In the genomic region with DNA sequence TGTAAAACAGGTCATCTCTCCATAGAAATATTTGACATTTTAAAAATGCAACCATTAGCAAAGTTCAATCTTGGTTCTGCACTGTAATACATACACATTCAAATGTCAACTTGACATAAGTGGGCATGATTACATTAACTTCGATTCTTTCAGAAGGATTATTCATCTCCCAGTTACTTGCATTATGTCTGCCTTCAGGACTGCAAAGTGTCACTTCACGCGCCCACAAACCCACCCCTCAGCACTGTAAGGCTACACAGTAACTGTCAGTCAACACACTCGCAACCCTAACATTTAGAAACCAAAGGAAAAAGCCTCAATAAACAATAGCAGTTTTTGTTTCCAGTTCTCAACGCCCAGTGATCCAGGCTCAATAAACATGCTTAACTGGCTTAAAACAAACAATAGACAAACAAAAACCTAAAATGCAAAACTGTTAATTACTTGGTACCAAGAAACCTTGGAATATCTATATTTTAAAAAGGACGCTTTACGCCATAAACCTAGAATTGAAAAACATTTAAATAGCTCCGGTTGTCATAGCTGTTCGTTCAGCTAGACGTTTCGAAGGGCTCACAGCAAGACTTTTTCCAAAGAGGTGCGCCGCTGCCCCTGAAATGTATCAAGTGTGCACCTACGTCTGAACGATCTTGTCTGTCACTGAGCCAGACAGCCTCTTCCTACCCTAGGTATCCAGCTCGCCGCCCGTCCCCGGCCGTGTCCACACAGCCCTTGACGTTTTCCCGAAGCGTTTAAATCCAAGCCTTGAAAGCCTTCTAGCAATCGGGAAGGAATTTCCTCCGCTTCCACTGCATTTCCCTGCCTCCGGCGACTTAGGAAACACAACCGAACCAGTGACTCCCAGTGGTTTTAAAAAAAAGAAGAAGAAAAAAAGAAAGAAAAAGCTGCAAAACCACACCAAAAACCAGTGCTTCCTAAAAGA, we compare ENCODE assay signal across 8 mouse cellular contexts. TPM values are rescaled to one million over a fixed set of nuclear protein-coding genes. Genes with fewer than 3 reads are reported as not detected.
DNase-seq lines count a peak whose midpoint lies in the region; ATAC-seq lines count a peak whose summit lies in the region.

No protein-coding gene starts in this region.

- ATAC-seq in embryonic facial prominence, embryonic 15.5 days (ENCODE audit: insufficient number of reproducible peaks, low FRiP score, low TSS enrichment, low read depth): no peak
- no peak for ATAC-seq in midbrain, embryonic 11.5 days (ENCODE audit: low FRiP score)
- no peak for ATAC-seq in stomach, embryonic 16.5 days (ENCODE audit: insufficient read depth, low FRiP score)

- no peaks in the 10 kb centered on the region for H3K9me3 ChIP-seq in embryonic facial prominence, embryonic 15.5 days (replicated peaks)
- no peaks in the 10 kb centered on the region for H3K9me3 ChIP-seq in limb, embryonic 10.5 days (replicated peaks)
- no peaks in the 10 kb centered on the region for H3K9me3 ChIP-seq in midbrain, embryonic 11.5 days (ENCODE audit: control insufficient read depth, low read length)
- no peaks in the 10 kb centered on the region for H3K9me3 ChIP-seq in stomach, embryonic 16.5 days (replicated peaks; ENCODE audit: control insufficient read depth, low read length)

- no peaks in the 10 kb centered on the region; the same call in 1 of the 2 replicates for H3K27me3 ChIP-seq in embryonic facial prominence, embryonic 15.5 days
- H3K27me3 ChIP-seq in limb, embryonic 10.5 days (ENCODE audit: low read depth, poor library complexity, severe bottlenecking): peaks cover 20% of the 10 kb centered on the region
- peaks cover 3% of the 10 kb centered on the region; the same call in 1 of the 2 replicates for H3K27me3 ChIP-seq in midbrain, embryonic 11.5 days (ENCODE audit: control insufficient read depth, insufficient read depth, low read length)
- no peaks in the 10 kb centered on the region for H3K27me3 ChIP-seq in stomach, embryonic 16.5 days (ENCODE audit: control insufficient read depth, insufficient read depth, low read length)

- H3K4me3 ChIP-seq in embryonic facial prominence, embryonic 15.5 days (replicated peaks): peak overlapping the region; percentile 74
- H3K4me3 ChIP-seq in limb, embryonic 10.5 days: peak overlapping the region; percentile 75
- peak overlapping the region; percentile 70 for H3K4me3 ChIP-seq in midbrain, embryonic 11.5 days (ENCODE audit: low read depth, low read length)
- H3K4me3 ChIP-seq in stomach, embryonic 16.5 days (replicated peaks; ENCODE audit: low read length): peak overlapping the region; percentile 81

- no peaks in the 10 kb centered on the region for H3K36me3 ChIP-seq in embryonic facial prominence, embryonic 15.5 days
- H3K36me3 ChIP-seq in limb, embryonic 10.5 days: no peaks in the 10 kb centered on the region
- H3K36me3 ChIP-seq in midbrain, embryonic 11.5 days (ENCODE audit: control insufficient read depth, insufficient read depth, low read length): no peaks in the 10 kb centered on the region
- H3K36me3 ChIP-seq in stomach, embryonic 16.5 days (ENCODE audit: control insufficient read depth, insufficient read depth, low read length): no peaks in the 10 kb centered on the region

- under 1% methylated on average over 28 of the region's 28 CpGs for WGBS in embryonic facial prominence, embryonic 15.5 days
- WGBS in limb, embryonic 10.5 days: 1% methylated on average over 28 of the region's 28 CpGs
- under 1% methylated on average over 28 of the region's 28 CpGs for WGBS in midbrain, embryonic 11.5 days
- WGBS in stomach, embryonic 16.5 days: under 1% methylated on average over 28 of the region's 28 CpGs

- H3K4me1 ChIP-seq in embryonic facial prominence, embryonic 15.5 days: peaks cover 56% of the 10 kb centered on the region
- peaks cover 52% of the 10 kb centered on the region for H3K4me1 ChIP-seq in limb, embryonic 10.5 days
- peaks cover 26% of the 10 kb centered on the region for H3K4me1 ChIP-seq in midbrain, embryonic 11.5 days (ENCODE audit: control insufficient read depth, insufficient read depth, low read length)
- H3K4me1 ChIP-seq in stomach, embryonic 16.5 days (ENCODE audit: control insufficient read depth, insufficient read depth, low read length): peaks cover 42% of the 10 kb centered on the region

- H3K4me2 ChIP-seq in embryonic facial prominence, embryonic 15.5 days (replicated peaks): peak overlapping the region; percentile 73
- peak overlapping the region; percentile 74 for H3K4me2 ChIP-seq in midbrain, embryonic 11.5 days
- peak overlapping the region; percentile 90 for H3K4me2 ChIP-seq in stomach, embryonic 16.5 days (ENCODE audit: low read depth, low read length)

- peak; percentile 94 for DNase-seq in heart, adult 11 months
- no peak for DNase-seq in heart, adult 8-10 months (ENCODE audit: low spot score)
- peak; percentile 67 for DNase-seq in adrenal gland, postnatal 10 days
- DNase-seq in heart, postnatal 4 days: peak; percentile 56
- DNase-seq in limb, embryonic 10.5 days (ENCODE audit: low spot score): peak; percentile 54
- DNase-seq in midbrain, embryonic 11.5 days (ENCODE audit: low spot score, missing footprints): peak; percentile 94

- H3K27ac ChIP-seq in embryonic facial prominence, embryonic 15.5 days (replicated peaks): peak overlapping the region; percentile 97
- H3K27ac ChIP-seq in limb, embryonic 10.5 days: peak overlapping the region; percentile 95
- no peak overlapping the region for H3K27ac ChIP-seq in midbrain, embryonic 11.5 days (ENCODE audit: low read depth, low read length)
- H3K27ac ChIP-seq in stomach, embryonic 16.5 days (ENCODE audit: low read length): peak overlapping the region; percentile 95

- H3K9ac ChIP-seq in embryonic facial prominence, embryonic 15.5 days: peak overlapping the region; percentile 76
- peak overlapping the region; percentile 81 for H3K9ac ChIP-seq in midbrain, embryonic 11.5 days (ENCODE audit: low read length)
- H3K9ac ChIP-seq in stomach, embryonic 16.5 days (ENCODE audit: low read length): peak overlapping the region; percentile 89

RNA-seq across cellular contexts. Expression of gene Ubl3, which starts 1.5 kb away (rescaled TPM):
- total RNA-seq in heart, adult 8-10 months (2022): 10 to 100 TPM; 86.1 to 99.8 (median 92.6) TPM
- 100 to 1,000 TPM; 109 to 119 TPM for total RNA-seq in adrenal gland, postnatal 10 days (2021)
- polyA plus RNA-seq in embryonic facial prominence, embryonic 15.5 days (2015; fragmentation: Nextera tagmentation; extraction: Ambion mirVana): 73.5 and 74.7 TPM in 2 replicates
- total RNA-seq in heart, postnatal 4 days (2021): 10 to 100 TPM; 71.4 to 82.6 TPM
- polyA plus RNA-seq in limb, embryonic 10.5 days (2016; fragmentation: Nextera tagmentation; extraction: Ambion mirVana): 39.8 and 41.4 TPM in 2 replicates
- 64.5 and 66.9 TPM in 2 replicates for polyA plus RNA-seq in midbrain, embryonic 11.5 days (2014; fragmentation: Nextera tagmentation; extraction: Ambion mirVana)
- polyA plus RNA-seq in stomach, embryonic 16.5 days (2015; fragmentation: Nextera tagmentation; extraction: Ambion mirVana): 36.3 and 41.0 TPM in 2 replicates
